Mouse (Mus musculus): ENCODE results near the gene Socs2. TPM values are rescaled to one million over a fixed set of nuclear protein-coding genes. Genes with fewer than 3 reads are reported as not detected.
A peak's percentile ranks its signal among the peaks of the same experiment; 100 is the strongest.

The Socs2 gene
- polyA plus RNA-seq, 1 experiment from 2014 or later = 40.4 TPM

- peaks cover 45% of the 10 kb centered on the region for H3K27me3 ChIP-seq (ENCODE audit: insufficient read depth, poor library complexity, severe bottlenecking)
- peak overlapping the region; percentile 82 for H3K4me3 ChIP-seq
- DNase-seq (ENCODE audit: low spot score) = peak; percentile 66
- under 1% methylated on average over 65 of the region's 65 CpGs for WGBS
- no peaks in the 10 kb centered on the region for H3K9me3 ChIP-seq
- H3K4me1 ChIP-seq (replicated peaks) = peaks cover 41% of the 10 kb centered on the region
- H3K36me3 ChIP-seq = no peaks in the 10 kb centered on the region
- peak overlapping the region; percentile 89 for H3K27ac ChIP-seq
Observed at GRCm38 (mm10) chr10:95415533-95416360, 1.2 kb downstream of the Socs2 start.

DNA sequence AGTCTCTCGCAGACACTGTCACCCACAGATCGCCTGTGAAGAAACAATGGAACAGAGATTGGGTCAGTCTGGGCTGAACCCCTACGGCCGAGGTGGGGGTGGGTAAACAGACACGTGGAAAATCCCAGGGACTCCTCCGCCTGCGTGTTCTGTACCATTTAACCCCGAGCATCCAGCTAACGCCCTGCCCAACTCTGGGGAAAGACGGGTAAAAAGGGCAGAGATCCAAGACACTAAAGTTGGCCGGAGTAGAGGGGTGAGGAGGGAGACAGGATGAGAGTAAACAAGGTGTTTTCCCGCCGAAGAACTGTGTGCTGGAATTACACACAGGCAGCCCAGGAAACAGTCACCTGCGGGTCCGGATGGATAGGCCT lies 1.8 kb downstream of the Socs2 start:
- no peaks in the 10 kb centered on the region for H3K9me3 ChIP-seq
- H3K4me1 ChIP-seq (replicated peaks) = peaks cover 41% of the 10 kb centered on the region
- H3K27ac ChIP-seq = peak overlapping the region; percentile 89
- no peak for DNase-seq (ENCODE audit: low spot score)
- H3K27me3 ChIP-seq (ENCODE audit: insufficient read depth, poor library complexity, severe bottlenecking) = peaks cover 45% of the 10 kb centered on the region
- WGBS = 0% methylated on average over 15 of the region's 15 CpGs
- peak overlapping the region; percentile 82 for H3K4me3 ChIP-seq
- H3K36me3 ChIP-seq = no peaks in the 10 kb centered on the region

DNA sequence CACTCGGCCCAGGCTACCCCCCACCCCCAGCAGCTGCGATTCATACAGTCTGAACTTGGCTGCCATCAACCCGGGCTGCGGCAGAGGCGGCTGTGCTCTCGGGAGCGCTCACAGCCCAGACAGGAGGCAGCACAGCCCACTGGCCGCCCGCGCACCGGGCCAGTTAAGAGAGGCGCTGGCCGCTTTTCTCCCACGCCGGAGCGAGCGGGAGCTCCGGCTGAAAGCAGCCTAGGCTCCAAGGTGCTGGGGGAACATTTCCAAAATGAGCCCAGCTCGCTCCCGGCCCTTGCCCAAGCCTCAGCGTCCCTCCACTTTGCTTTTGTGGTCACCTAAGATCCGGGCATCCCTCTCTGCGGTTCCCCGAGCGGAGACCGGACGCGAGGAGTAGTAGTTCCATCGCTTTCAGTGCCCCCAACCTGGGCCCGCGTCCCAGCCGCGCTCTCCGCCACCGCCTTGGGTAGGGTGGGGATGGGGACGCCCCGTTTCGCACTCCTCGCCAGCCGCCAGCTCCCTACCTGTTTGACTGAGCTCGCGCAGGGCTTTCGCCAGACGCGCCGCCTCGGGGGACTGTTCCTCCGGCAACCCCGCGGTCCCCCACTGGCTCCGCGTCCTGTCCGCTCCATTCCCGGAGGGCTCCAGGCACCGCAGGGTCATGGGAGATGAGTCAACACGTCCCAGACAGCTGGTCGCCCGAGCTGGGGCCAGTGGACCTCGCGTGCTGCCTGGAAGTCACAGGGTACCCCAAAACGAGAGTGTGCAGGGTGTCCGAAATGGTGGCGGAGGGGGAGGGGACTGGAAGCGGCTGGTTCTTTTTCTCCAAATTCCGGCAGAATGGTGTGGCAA lies 2.4 kb downstream of the Socs2 start:
- Histone ChIP-seq H3K36me3 (no peaks in the 10 kb centered on the region), H3K4me1 (replicated peaks) (peaks cover 41% of the 10 kb centered on the region), H3K27ac (peak overlapping the region; percentile 89), H3K4me3 (peak overlapping the region; percentile 82), H3K27me3 (ENCODE audit: insufficient read depth, poor library complexity, severe bottlenecking) (peaks cover 43% of the 10 kb centered on the region), H3K9me3 (no peaks in the 10 kb centered on the region)
- DNase-seq (ENCODE audit: low spot score) = peak; percentile 72
- under 1% methylated on average over 65 of the region's 65 CpGs for WGBS

DNA sequence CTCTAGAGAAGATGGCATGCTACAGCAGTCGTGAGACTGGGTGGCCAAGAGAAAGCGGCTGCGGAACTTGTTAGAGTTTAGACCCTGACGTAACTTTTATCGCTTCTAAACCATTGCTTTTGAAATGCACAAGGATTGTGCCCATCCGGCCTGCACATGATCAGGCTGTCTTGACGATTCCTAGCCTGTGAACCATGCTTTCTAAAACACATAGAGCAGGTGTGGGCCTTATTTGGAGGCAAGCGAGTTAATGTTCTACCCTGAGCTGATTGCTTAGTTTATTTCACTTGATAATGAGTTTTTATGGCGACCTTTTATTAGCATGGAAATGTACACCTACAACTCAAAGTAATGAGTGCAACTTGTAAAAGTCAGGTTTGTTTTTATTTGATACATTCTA lies 5.8 kb downstream of the Socs2 start:
- WGBS = 93% methylated on average over 9 of the region's 9 CpGs
- H3K27me3 ChIP-seq (ENCODE audit: insufficient read depth, poor library complexity, severe bottlenecking) = peaks cover 34% of the 10 kb centered on the region
- peaks cover 26% of the 10 kb centered on the region for H3K4me1 ChIP-seq (replicated peaks)
- no peak overlapping the region for H3K27ac ChIP-seq
- DNase-seq (ENCODE audit: low spot score) = no peak
- no peak overlapping the region for H3K4me3 ChIP-seq
- H3K36me3 ChIP-seq = no peaks in the 10 kb centered on the region
- no peaks in the 10 kb centered on the region for H3K9me3 ChIP-seq

- Histone ChIP-seq H3K9me3 (no peaks in the 10 kb centered on the region), H3K27ac (no peak overlapping the region), H3K36me3 (no peaks in the 10 kb centered on the region), H3K4me1 (replicated peaks) (peaks cover 22% of the 10 kb centered on the region), H3K4me3 (no peak overlapping the region), H3K27me3 (ENCODE audit: insufficient read depth, poor library complexity, severe bottlenecking) (peaks cover 32% of the 10 kb centered on the region)
- 90% methylated on average over 7 of the region's 7 CpGs for WGBS
- DNase-seq (ENCODE audit: low spot score) = no peak
Observed at GRCm38 (mm10) chr10:95410709-95411108, 6.3 kb downstream of the Socs2 start.

GRCm38 (mm10) chr10:95410209-95410608 lies 6.8 kb downstream of the Socs2 start:
- 92% methylated on average over 4 of the region's 4 CpGs for WGBS

DNA sequence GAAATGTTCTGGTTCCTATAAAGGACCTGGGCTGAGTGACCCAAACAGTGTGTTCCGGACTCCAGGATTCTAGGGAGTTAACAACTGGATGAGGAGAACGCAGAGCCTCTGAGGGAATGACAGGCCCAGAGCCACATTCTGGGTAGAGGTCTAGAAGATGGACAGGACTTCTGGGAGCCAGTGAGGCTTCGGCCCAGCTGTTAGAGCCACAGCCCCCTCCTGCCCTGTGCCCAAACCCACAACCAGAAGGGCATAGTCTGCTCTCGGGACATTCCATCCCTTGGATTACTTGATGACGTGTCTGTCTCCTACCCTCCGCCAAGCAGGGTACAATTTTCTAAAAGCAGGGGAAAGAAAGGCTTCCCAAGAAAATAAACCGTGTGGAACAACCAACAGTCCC lies 7.8 kb downstream of the Socs2 start:
- peaks cover 6% of the 10 kb centered on the region for H3K4me1 ChIP-seq (replicated peaks)
- DNase-seq (ENCODE audit: low spot score) = no peak
- WGBS = 84% methylated on average over 7 of the region's 7 CpGs
- no peak overlapping the region for H3K27ac ChIP-seq
- no peaks in the 10 kb centered on the region for H3K36me3 ChIP-seq
- H3K27me3 ChIP-seq (ENCODE audit: insufficient read depth, poor library complexity, severe bottlenecking) = peaks cover 16% of the 10 kb centered on the region
- H3K4me3 ChIP-seq = no peak overlapping the region
- no peaks in the 10 kb centered on the region for H3K9me3 ChIP-seq

More at GRCm38 (mm10) chr10:95410209-95410608, 6.8 kb downstream of the Socs2 start:
- no peaks in the 10 kb centered on the region for H3K36me3 ChIP-seq
- H3K9me3 ChIP-seq = no peaks in the 10 kb centered on the region
- peaks cover 17% of the 10 kb centered on the region for H3K4me1 ChIP-seq (replicated peaks)
- peaks cover 27% of the 10 kb centered on the region for H3K27me3 ChIP-seq (ENCODE audit: insufficient read depth, poor library complexity, severe bottlenecking)
- no peak for DNase-seq (ENCODE audit: low spot score)
- H3K4me3 ChIP-seq = no peak overlapping the region
- no peak overlapping the region for H3K27ac ChIP-seq

DNA sequence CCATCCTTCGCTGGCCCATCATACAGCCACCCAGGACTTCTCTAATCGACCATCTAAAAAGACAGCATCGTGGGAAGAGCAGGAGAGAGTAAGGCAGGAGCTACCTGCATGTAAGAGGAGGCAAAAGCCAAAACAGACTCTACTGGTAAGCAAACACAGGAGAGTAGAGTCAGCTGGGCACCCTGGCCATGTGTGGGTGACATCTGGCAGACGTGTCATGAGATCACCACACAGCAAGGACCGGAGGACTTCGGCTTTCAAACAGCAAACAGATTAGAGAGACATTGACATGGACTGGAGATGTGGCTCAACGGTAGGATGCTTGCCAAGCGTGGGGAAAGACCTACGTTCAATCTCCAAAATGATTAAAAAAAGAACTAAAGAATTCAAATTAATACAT lies 8.5 kb downstream of the Socs2 start:
- no peaks in the 10 kb centered on the region for H3K36me3 ChIP-seq
- H3K9me3 ChIP-seq = no peaks in the 10 kb centered on the region
- H3K27me3 ChIP-seq (ENCODE audit: insufficient read depth, poor library complexity, severe bottlenecking) = peaks cover 9% of the 10 kb centered on the region
- 86% methylated on average over 9 of the region's 9 CpGs for WGBS
- DNase-seq (ENCODE audit: low spot score) = no peak
- no peak overlapping the region for H3K27ac ChIP-seq
- no peaks in the 10 kb centered on the region for H3K4me1 ChIP-seq (replicated peaks)
- no peak overlapping the region for H3K4me3 ChIP-seq

DNA sequence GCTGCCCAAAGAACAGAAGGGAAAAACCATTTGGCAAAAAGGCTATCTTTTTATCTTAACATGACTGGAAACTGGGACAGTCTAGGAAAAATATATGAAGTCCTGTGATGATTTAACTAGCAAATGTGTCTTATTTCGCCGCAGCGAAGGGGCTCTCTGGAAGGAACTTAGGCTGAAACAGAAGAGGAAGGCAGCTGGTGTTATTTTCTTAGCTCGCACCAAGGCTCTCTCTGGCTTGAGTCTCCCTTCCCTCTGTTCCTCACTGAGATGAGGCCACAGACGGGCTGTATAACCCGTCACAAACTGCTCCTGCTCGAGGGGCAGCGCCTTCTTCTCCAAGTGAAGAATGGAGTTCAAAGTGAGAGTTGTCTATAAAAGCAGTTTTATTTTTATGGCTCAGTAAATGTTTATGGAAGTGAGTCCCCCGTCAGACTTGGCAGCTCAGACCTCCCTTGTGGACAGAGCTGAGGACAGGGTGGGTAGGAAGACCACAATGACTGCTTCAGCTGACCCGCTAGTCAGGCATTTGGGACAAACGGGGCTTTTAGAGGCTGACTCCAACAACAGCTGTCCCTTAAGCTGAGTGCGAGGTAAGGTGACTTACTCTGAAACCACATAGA lies 9.3 kb downstream of the Socs2 start:
- no peak overlapping the region for H3K27ac ChIP-seq
- H3K4me1 ChIP-seq (replicated peaks) = no peaks in the 10 kb centered on the region
- H3K4me3 ChIP-seq = no peak overlapping the region
- DNase-seq (ENCODE audit: low spot score) = no peak
- 80% methylated on average over 12 of the region's 12 CpGs for WGBS
- H3K27me3 ChIP-seq (ENCODE audit: insufficient read depth, poor library complexity, severe bottlenecking) = peaks cover 4% of the 10 kb centered on the region; the same call in 1 of the 2 replicates
- no peaks in the 10 kb centered on the region for H3K36me3 ChIP-seq
- no peaks in the 10 kb centered on the region for H3K9me3 ChIP-seq

- 83% methylated on average over 2 of the region's 2 CpGs for whole genome bisulfite sequencing
- Histone ChIP-seq H3K27me3 (ENCODE audit: insufficient read depth, poor library complexity, severe bottlenecking) (no peaks in the 10 kb centered on the region), H3K36me3 (no peaks in the 10 kb centered on the region), H3K9me3 (no peaks in the 10 kb centered on the region), H3K4me3 (no peak overlapping the region), H3K27ac (no peak overlapping the region), H3K4me1 (replicated peaks) (no peaks in the 10 kb centered on the region)
- DNase-seq (ENCODE audit: low spot score) = no peak
Observed at GRCm38 (mm10) chr10:95404774-95405173, 12.2 kb downstream of the Socs2 start.

DNA sequence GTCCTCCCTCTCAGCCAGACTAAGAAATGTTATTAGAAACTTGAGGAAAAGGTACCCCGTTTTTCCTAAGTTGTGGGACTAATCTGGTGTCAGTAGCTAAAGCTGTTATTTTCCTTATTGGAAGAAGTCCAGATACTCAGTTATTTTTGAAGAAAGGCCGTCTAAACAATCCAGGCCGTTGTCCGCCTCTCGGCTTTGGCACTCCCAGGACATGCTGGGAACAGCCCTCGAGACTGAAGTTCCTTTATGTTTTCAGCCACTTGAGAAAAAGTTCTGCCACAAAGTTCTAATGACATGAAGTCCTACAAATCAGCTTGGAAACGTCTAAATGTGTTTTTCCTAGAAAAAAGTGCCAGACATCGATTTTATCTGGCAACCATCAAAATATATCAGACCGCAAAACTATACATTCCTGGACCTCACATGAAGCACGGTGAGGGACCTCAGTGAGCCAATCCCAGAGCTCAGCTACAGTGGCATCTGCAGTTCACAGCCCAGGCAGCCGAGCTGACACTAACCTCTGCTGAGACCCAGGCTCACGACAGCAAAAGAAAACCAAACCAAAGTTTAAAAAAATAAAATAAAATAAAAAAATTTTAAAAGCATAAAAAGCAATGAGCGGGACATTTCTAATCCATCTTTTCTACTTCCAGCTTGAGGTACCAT lies 17.2 kb downstream of the Socs2 start:
- no peak for DNase-seq (ENCODE audit: low spot score)
- H3K27ac ChIP-seq = no peak overlapping the region
- peaks cover 17% of the 10 kb centered on the region for H3K4me1 ChIP-seq (replicated peaks)
- peaks cover 8% of the 10 kb centered on the region; the same call in 1 of the 2 replicates for H3K27me3 ChIP-seq (ENCODE audit: insufficient read depth, poor library complexity, severe bottlenecking)
- no peak overlapping the region for H3K4me3 ChIP-seq
- no peaks in the 10 kb centered on the region for H3K9me3 ChIP-seq
- H3K36me3 ChIP-seq = no peaks in the 10 kb centered on the region
- WGBS = 64% methylated on average over 13 of the region's 13 CpGs

DNA sequence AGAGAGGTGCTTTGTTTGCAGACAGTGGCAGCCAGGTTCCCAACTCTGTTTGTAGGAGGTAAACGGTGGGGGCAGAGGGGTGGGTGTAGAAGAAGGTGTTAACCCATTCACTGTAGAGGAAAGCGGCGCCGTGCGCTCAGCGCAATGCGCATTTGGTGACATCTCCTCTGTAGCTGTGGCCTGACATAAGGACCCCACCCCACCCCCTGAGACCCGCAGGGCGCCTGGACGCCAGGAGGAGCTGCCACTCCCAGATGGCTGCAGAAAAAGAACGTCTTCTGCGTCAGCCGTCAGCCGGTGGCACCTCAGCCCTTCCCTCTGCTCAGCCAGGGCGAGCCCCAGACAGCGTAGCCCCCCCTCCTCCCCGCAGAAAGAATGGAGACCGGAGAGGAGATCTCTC lies 18.5 kb downstream of the Socs2 start:
- Histone ChIP-seq H3K4me3 (peak overlapping the region; percentile 50), H3K4me1 (replicated peaks) (peaks cover 19% of the 10 kb centered on the region), H3K9me3 (no peaks in the 10 kb centered on the region), H3K27me3 (ENCODE audit: insufficient read depth, poor library complexity, severe bottlenecking) (peaks cover 8% of the 10 kb centered on the region; the same call in 1 of the 2 replicates), H3K36me3 (no peaks in the 10 kb centered on the region), H3K27ac (peak overlapping the region; percentile 70)
- under 1% methylated on average over 18 of the region's 18 CpGs for WGBS
- DNase-seq (ENCODE audit: low spot score) = peak; percentile 51
